Mouse (Mus musculus): ENCODE data around the gene Olfr69. TPM values are rescaled to one million over a fixed set of nuclear protein-coding genes. Genes with fewer than 3 reads are reported as not detected.

Gene Olfr69
- not detected for polyA plus RNA-seq (2014; fragmentation: Illumina TruSeq; extraction: RNeasy Lipid Tissue Mini Kit (QIAGEN cat#74804); ENCODE audit: low read depth, low replicate concordance)

GRCm38 (mm10) chr7:103771494-103771893 lies at the start of gene Olfr69:
TSS of gene Olfr69 (minus strand) at chr7:103771594.

GRCm38 (mm10) chr7:103813766-103814165 lies 42.4 kb upstream of the Olfr69 start, which contains the start of gene Hbb-bt:
TSS of gene Hbb-bt (minus strand) at chr7:103813996.

GRCm38 (mm10) chr7:103791721-103792120 lies 20.3 kb upstream of the Olfr69 start, which contains the start of gene Olfr67:
TSS of gene Olfr67 (minus strand) at chr7:103791821.

GRCm38 (mm10) chr7:103779598-103779997 lies 8.2 kb upstream of the Olfr69 start, which contains the start of gene Olfr68:
TSS of gene Olfr68 (minus strand) at chr7:103779698.

GRCm38 (mm10) chr7:103757233-103757632 lies 14.2 kb downstream of the Olfr69 start, which contains the start of gene Olfr630:
TSS of gene Olfr630 (minus strand) at chr7:103757333.

GRCm38 (mm10) chr7:103744843-103745242 lies 26.6 kb downstream of the Olfr69 start, which contains the start of gene Olfr629:
TSS of gene Olfr629 (minus strand) at chr7:103744943.

GRCm38 (mm10) chr7:103730074-103730473 lies 41.3 kb downstream of the Olfr69 start, which contains the start of gene Olfr628:
TSS of gene Olfr628 (plus strand) at chr7:103730374.

Other genes with a start within 250 kb of the Olfr69 start
- gene Olfr612, start 228.9 kb downstream of the Olfr69 start, polyA plus RNA-seq (2014; fragmentation: Illumina TruSeq; extraction: RNeasy Lipid Tissue Mini Kit (QIAGEN cat#74804); ENCODE audit: low read depth, low replicate concordance): not detected
- gene Olfr613, start 223.5 kb downstream of the Olfr69 start, polyA plus RNA-seq (2014; fragmentation: Illumina TruSeq; extraction: RNeasy Lipid Tissue Mini Kit (QIAGEN cat#74804); ENCODE audit: low read depth, low replicate concordance): not detected
- not detected for gene Olfr615, start 215.5 kb downstream of the Olfr69 start, polyA plus RNA-seq (2014; fragmentation: Illumina TruSeq; extraction: RNeasy Lipid Tissue Mini Kit (QIAGEN cat#74804); ENCODE audit: low read depth, low replicate concordance)
- not detected for gene Olfr616, start 202.5 kb downstream of the Olfr69 start, polyA plus RNA-seq (2014; fragmentation: Illumina TruSeq; extraction: RNeasy Lipid Tissue Mini Kit (QIAGEN cat#74804); ENCODE audit: low read depth, low replicate concordance)
- not detected for gene Olfr617, start 198.5 kb downstream of the Olfr69 start, polyA plus RNA-seq (2014; fragmentation: Illumina TruSeq; extraction: RNeasy Lipid Tissue Mini Kit (QIAGEN cat#74804); ENCODE audit: low read depth, low replicate concordance)
- gene Olfr618, start 181.5 kb downstream of the Olfr69 start, polyA plus RNA-seq (2014; fragmentation: Illumina TruSeq; extraction: RNeasy Lipid Tissue Mini Kit (QIAGEN cat#74804); ENCODE audit: low read depth, low replicate concordance): not detected
- gene Olfr619, start 171.0 kb downstream of the Olfr69 start, polyA plus RNA-seq (2014; fragmentation: Illumina TruSeq; extraction: RNeasy Lipid Tissue Mini Kit (QIAGEN cat#74804); ENCODE audit: low read depth, low replicate concordance): not detected
- not detected for gene Olfr620, start 159.1 kb downstream of the Olfr69 start, polyA plus RNA-seq (2014; fragmentation: Illumina TruSeq; extraction: RNeasy Lipid Tissue Mini Kit (QIAGEN cat#74804); ENCODE audit: low read depth, low replicate concordance)
- gene Olfr622, start 128.9 kb downstream of the Olfr69 start, polyA plus RNA-seq (2014; fragmentation: Illumina TruSeq; extraction: RNeasy Lipid Tissue Mini Kit (QIAGEN cat#74804); ENCODE audit: low read depth, low replicate concordance): not detected
- not detected for gene Olfr623, start 107.9 kb downstream of the Olfr69 start, polyA plus RNA-seq (2014; fragmentation: Illumina TruSeq; extraction: RNeasy Lipid Tissue Mini Kit (QIAGEN cat#74804); ENCODE audit: low read depth, low replicate concordance)
- gene Olfr624, start 100.4 kb downstream of the Olfr69 start, polyA plus RNA-seq (2014; fragmentation: Illumina TruSeq; extraction: RNeasy Lipid Tissue Mini Kit (QIAGEN cat#74804); ENCODE audit: low read depth, low replicate concordance): 0.13 TPM
- not detected for gene Olfr625-ps1, start 88.9 kb downstream of the Olfr69 start, polyA plus RNA-seq (2014; fragmentation: Illumina TruSeq; extraction: RNeasy Lipid Tissue Mini Kit (QIAGEN cat#74804); ENCODE audit: low read depth, low replicate concordance)
- gene Olfr243, start 56.9 kb downstream of the Olfr69 start, polyA plus RNA-seq (2014; fragmentation: Illumina TruSeq; extraction: RNeasy Lipid Tissue Mini Kit (QIAGEN cat#74804); ENCODE audit: low read depth, low replicate concordance): not detected
- not detected for gene Olfr628, start 41.2 kb downstream of the Olfr69 start, polyA plus RNA-seq (2014; fragmentation: Illumina TruSeq; extraction: RNeasy Lipid Tissue Mini Kit (QIAGEN cat#74804); ENCODE audit: low read depth, low replicate concordance)
- not detected for gene Olfr629, start 26.7 kb downstream of the Olfr69 start, polyA plus RNA-seq (2014; fragmentation: Illumina TruSeq; extraction: RNeasy Lipid Tissue Mini Kit (QIAGEN cat#74804); ENCODE audit: low read depth, low replicate concordance)
- gene Olfr630, start 14.3 kb downstream of the Olfr69 start, polyA plus RNA-seq (2014; fragmentation: Illumina TruSeq; extraction: RNeasy Lipid Tissue Mini Kit (QIAGEN cat#74804); ENCODE audit: low read depth, low replicate concordance): not detected
- gene Olfr68, start 8.1 kb upstream of the Olfr69 start, polyA plus RNA-seq (2014; fragmentation: Illumina TruSeq; extraction: RNeasy Lipid Tissue Mini Kit (QIAGEN cat#74804); ENCODE audit: low read depth, low replicate concordance): not detected
- not detected for gene Olfr67, start 20.2 kb upstream of the Olfr69 start, polyA plus RNA-seq (2014; fragmentation: Illumina TruSeq; extraction: RNeasy Lipid Tissue Mini Kit (QIAGEN cat#74804); ENCODE audit: low read depth, low replicate concordance)
- gene Hbb-bt, start 42.4 kb upstream of the Olfr69 start, polyA plus RNA-seq (2014; fragmentation: Illumina TruSeq; extraction: RNeasy Lipid Tissue Mini Kit (QIAGEN cat#74804); ENCODE audit: low read depth, low replicate concordance): 14.4 TPM
- gene Hbb-bs, start 56.5 kb upstream of the Olfr69 start, polyA plus RNA-seq (2014; fragmentation: Illumina TruSeq; extraction: RNeasy Lipid Tissue Mini Kit (QIAGEN cat#74804); ENCODE audit: low read depth, low replicate concordance): 131 TPM
- gene Hbb-bh2, start 68.9 kb upstream of the Olfr69 start, polyA plus RNA-seq (2014; fragmentation: Illumina TruSeq; extraction: RNeasy Lipid Tissue Mini Kit (QIAGEN cat#74804); ENCODE audit: low read depth, low replicate concordance): not detected
- gene Hbb-bh1, start 71.6 kb upstream of the Olfr69 start, polyA plus RNA-seq (2014; fragmentation: Illumina TruSeq; extraction: RNeasy Lipid Tissue Mini Kit (QIAGEN cat#74804); ENCODE audit: low read depth, low replicate concordance): not detected
- gene Hbb-y, start 81.6 kb upstream of the Olfr69 start, polyA plus RNA-seq (2014; fragmentation: Illumina TruSeq; extraction: RNeasy Lipid Tissue Mini Kit (QIAGEN cat#74804); ENCODE audit: low read depth, low replicate concordance): not detected
- gene Olfr66, start 114.7 kb upstream of the Olfr69 start, polyA plus RNA-seq (2014; fragmentation: Illumina TruSeq; extraction: RNeasy Lipid Tissue Mini Kit (QIAGEN cat#74804); ENCODE audit: low read depth, low replicate concordance): not detected
- gene Olfr64, start 122.9 kb upstream of the Olfr69 start, polyA plus RNA-seq (2014; fragmentation: Illumina TruSeq; extraction: RNeasy Lipid Tissue Mini Kit (QIAGEN cat#74804); ENCODE audit: low read depth, low replicate concordance): not detected
- not detected for gene Olfr65, start 131.9 kb upstream of the Olfr69 start, polyA plus RNA-seq (2014; fragmentation: Illumina TruSeq; extraction: RNeasy Lipid Tissue Mini Kit (QIAGEN cat#74804); ENCODE audit: low read depth, low replicate concordance)
- not detected for gene Olfr631, start 157.2 kb upstream of the Olfr69 start, polyA plus RNA-seq (2014; fragmentation: Illumina TruSeq; extraction: RNeasy Lipid Tissue Mini Kit (QIAGEN cat#74804); ENCODE audit: low read depth, low replicate concordance)
- gene Olfr632, start 162.8 kb upstream of the Olfr69 start, polyA plus RNA-seq (2014; fragmentation: Illumina TruSeq; extraction: RNeasy Lipid Tissue Mini Kit (QIAGEN cat#74804); ENCODE audit: low read depth, low replicate concordance): not detected
- not detected for gene Olfr633, start 172.8 kb upstream of the Olfr69 start, polyA plus RNA-seq (2014; fragmentation: Illumina TruSeq; extraction: RNeasy Lipid Tissue Mini Kit (QIAGEN cat#74804); ENCODE audit: low read depth, low replicate concordance)
- not detected for gene Olfr635, start 199.6 kb upstream of the Olfr69 start, polyA plus RNA-seq (2014; fragmentation: Illumina TruSeq; extraction: RNeasy Lipid Tissue Mini Kit (QIAGEN cat#74804); ENCODE audit: low read depth, low replicate concordance)
- not detected for gene Olfr638, start 227.2 kb upstream of the Olfr69 start, polyA plus RNA-seq (2014; fragmentation: Illumina TruSeq; extraction: RNeasy Lipid Tissue Mini Kit (QIAGEN cat#74804); ENCODE audit: low read depth, low replicate concordance)
- gene Olfr639, start 245.7 kb upstream of the Olfr69 start, polyA plus RNA-seq (2014; fragmentation: Illumina TruSeq; extraction: RNeasy Lipid Tissue Mini Kit (QIAGEN cat#74804); ENCODE audit: low read depth, low replicate concordance): not detected

Data from liver, adult 10 weeks (tissue).